Mouse (Mus musculus): Measurements from ENCODE around the gene Wdr5. TPM values are rescaled to one million over a fixed set of nuclear protein-coding genes. Genes with fewer than 3 reads are reported as not detected.

Wdr5 gene
- polyA plus RNA-seq, 1 experiment = 46.9 TPM

DNA sequence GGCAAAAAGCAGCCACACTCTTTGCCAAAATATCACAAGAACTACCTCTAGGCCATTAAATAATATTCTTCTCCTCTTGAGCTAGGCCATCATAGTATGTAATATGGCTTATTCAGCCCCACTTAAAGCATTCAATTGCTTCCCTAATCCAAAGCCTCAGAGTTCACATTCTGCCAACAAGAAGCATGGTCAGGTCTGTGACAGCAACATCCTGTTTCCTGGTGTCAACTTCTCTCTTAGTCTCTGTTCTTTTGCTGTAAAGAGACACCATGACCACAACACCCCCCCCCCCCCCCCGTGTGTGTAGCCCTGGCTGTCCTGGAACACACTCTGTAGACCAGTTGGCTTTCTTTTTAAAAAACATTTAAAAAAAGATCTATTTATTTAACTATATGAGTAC, 32.4 kb downstream of the Wdr5 start:
- H3K36me3 ChIP-seq (ENCODE audit: control insufficient read depth, insufficient read depth) = no peaks in the 10 kb centered on the region
- no peak overlapping the region for H3K4me3 ChIP-seq (ENCODE audit: insufficient read depth, poor library complexity, severe bottlenecking)
- H3ac ChIP-seq (ENCODE audit: control insufficient read depth, insufficient read length, low read depth) = no peak overlapping the region
- TF ChIP-seq FOSL1 (IDR thresholded peaks at IDR 0.05; ENCODE audit: insufficient read depth, low read length, poor library complexity, severe bottlenecking) = no peak
- H3K27me3 ChIP-seq (ENCODE audit: control insufficient read depth, insufficient read depth, insufficient read length) = no peaks in the 10 kb centered on the region
- H3K79me2 ChIP-seq (ENCODE audit: control insufficient read depth, insufficient read depth) = no peaks in the 10 kb centered on the region
- no peaks in the 10 kb centered on the region for H3K79me3 ChIP-seq (ENCODE audit: low read depth)

DNA sequence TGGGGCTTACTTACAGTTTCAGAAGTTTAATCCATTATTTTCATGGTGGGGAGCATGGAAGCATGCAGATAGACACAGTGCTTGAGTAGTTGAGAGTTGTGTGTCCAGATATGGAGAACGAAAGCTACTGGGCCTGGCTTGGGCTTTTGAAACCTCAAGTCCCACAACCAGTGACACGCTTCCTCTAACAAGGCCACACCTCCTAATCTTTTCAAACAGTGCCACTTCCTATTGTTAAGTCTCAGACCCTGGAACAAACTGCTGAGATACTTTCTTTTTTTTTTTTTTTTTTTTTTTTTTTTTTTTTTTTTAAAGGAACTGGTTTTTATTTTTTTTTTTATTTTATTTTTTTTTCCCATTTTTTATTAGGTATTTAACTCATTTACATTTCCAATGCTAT, 33.0 kb downstream of the Wdr5 start:
- H3K4me3 ChIP-seq (ENCODE audit: insufficient read depth, poor library complexity, severe bottlenecking) = no peak overlapping the region
- no peaks in the 10 kb centered on the region for H3K79me2 ChIP-seq (ENCODE audit: control insufficient read depth, insufficient read depth)
- no peaks in the 10 kb centered on the region for H3K36me3 ChIP-seq (ENCODE audit: control insufficient read depth, insufficient read depth)
- TF ChIP-seq USF1 (IDR thresholded peaks at IDR 0.05; ENCODE audit: low read depth) = no peak
- no peak for TF ChIP-seq MAX (IDR thresholded peaks at IDR 0.05)
- no peak for TF ChIP-seq CTCF (IDR thresholded peaks at IDR 0.05; ENCODE audit: control insufficient read depth, insufficient read depth, insufficient read length)
- no peak for TF ChIP-seq MYOD1 (IDR thresholded peaks at IDR 0.05; ENCODE audit: control insufficient read depth, insufficient read length, low read depth)
- TF ChIP-seq FOSL1 (IDR thresholded peaks at IDR 0.05; ENCODE audit: insufficient read depth, low read length, poor library complexity, severe bottlenecking) = no peak
- no peak for TF ChIP-seq CEBPB (IDR thresholded peaks at IDR 0.05; ENCODE audit: low read depth)
- no peak for TF ChIP-seq MYOG (IDR thresholded peaks at IDR 0.05; ENCODE audit: control insufficient read depth, extremely low read depth, insufficient read length)
- H3K79me3 ChIP-seq (ENCODE audit: low read depth) = no peaks in the 10 kb centered on the region
- no peaks in the 10 kb centered on the region for H3K27me3 ChIP-seq (ENCODE audit: control insufficient read depth, insufficient read depth, insufficient read length)
- H3ac ChIP-seq (ENCODE audit: control insufficient read depth, insufficient read length, low read depth) = no peak overlapping the region

DNA sequence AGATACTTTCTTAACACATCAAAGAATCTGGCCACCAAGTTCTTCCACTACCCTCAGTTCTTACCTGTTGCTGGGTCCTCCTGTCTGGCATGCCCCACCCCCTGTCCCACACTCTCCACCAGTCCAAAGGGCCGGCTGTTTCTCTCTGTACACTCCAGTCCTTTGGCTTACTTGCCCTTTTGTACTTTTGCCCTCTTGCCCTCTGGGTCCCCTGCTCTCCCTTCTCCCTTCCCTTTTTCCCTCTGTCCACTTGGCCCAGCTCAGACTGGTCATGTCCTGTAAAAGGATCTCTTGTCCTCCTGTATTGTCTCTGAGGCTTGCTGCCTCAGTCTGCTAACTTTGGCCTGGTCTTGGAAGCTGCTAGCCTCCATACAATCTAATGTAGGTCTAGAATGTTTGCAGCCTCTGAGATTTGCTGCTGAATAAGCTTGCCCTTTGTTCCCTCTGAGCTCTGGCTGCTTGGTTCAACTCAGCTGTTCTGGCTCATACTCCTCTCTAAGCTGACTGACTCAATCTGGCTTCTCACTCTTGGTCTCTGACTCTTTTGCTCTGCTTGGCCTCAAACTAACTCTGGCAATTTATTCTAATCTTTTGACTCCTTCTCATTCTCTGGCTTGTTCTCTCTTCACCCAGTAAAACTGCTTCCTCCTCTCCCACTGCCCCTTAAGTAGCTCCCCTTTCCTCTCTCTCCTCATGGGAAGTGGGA, 33.9 kb downstream of the Wdr5 start:
- Histone ChIP-seq H3K79me3 (ENCODE audit: low read depth) (no peaks in the 10 kb centered on the region), H3K36me3 (ENCODE audit: control insufficient read depth, insufficient read depth) (no peaks in the 10 kb centered on the region), H3ac (ENCODE audit: control insufficient read depth, insufficient read length, low read depth) (no peak overlapping the region), H3K4me3 (ENCODE audit: insufficient read depth, poor library complexity, severe bottlenecking) (no peak overlapping the region), H3K79me2 (ENCODE audit: control insufficient read depth, insufficient read depth) (no peaks in the 10 kb centered on the region), H3K27me3 (ENCODE audit: control insufficient read depth, insufficient read depth, insufficient read length) (no peaks in the 10 kb centered on the region)
- TF ChIP-seq CEBPB (IDR thresholded peaks at IDR 0.05; ENCODE audit: low read depth) (no peak), MAX (IDR thresholded peaks at IDR 0.05) (no peak), CTCF (IDR thresholded peaks at IDR 0.05; ENCODE audit: control insufficient read depth, insufficient read depth, insufficient read length) (no peak), MYOG (IDR thresholded peaks at IDR 0.05; ENCODE audit: control insufficient read depth, extremely low read depth, insufficient read length) (no peak), FOSL1 (IDR thresholded peaks at IDR 0.05; ENCODE audit: insufficient read depth, low read length, poor library complexity, severe bottlenecking) (no peak), MYOD1 (IDR thresholded peaks at IDR 0.05; ENCODE audit: control insufficient read depth, insufficient read length, low read depth) (no peak)

DNA sequence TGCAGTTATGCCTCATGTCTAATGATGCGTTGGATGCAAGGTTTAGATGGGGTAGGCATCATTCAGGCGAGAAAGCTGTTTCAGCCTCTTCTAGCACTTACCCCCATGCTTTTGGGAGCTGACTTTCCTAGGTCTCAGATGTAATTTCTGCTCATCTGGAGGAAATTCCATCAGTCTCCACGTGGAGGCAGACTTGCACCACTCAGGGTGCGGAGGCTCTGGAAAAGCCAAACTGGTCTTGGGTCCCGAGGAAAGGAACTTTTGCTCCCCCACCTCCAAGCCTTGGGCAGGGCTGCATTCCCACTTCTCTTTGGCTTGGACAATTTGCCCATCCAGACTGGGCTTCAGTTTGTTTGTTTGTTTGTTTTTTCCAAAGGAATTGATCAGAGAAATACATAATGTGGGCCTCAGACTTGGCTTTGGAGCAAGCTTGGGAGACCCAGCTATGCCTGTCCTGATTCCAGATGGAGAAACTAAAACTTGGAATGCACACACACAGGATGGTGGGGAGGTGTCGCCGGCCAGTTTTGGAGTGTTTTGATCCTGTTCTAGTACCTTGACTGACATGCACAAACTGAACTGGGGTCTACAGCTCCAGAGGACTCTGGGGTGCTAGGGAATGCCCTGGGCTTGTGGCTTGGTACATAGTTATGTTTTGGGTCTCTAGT, 37.8 kb downstream of the Wdr5 start:
- H3K79me2 ChIP-seq (ENCODE audit: control insufficient read depth, insufficient read depth) = no peaks in the 10 kb centered on the region
- peaks cover 8% of the 10 kb centered on the region for H3K27me3 ChIP-seq (ENCODE audit: control insufficient read depth, insufficient read depth, insufficient read length)
- H3K4me3 ChIP-seq (ENCODE audit: insufficient read depth, poor library complexity, severe bottlenecking) = no peak overlapping the region
- H3ac ChIP-seq (ENCODE audit: control insufficient read depth, insufficient read length, low read depth) = no peak overlapping the region
- no peaks in the 10 kb centered on the region for H3K79me3 ChIP-seq (ENCODE audit: low read depth)
- TF ChIP-seq CTCF (IDR thresholded peaks at IDR 0.05; ENCODE audit: control insufficient read depth, insufficient read depth, insufficient read length) (peak; percentile 44), FOSL1 (IDR thresholded peaks at IDR 0.05; ENCODE audit: insufficient read depth, low read length, poor library complexity, severe bottlenecking) (no peak), CEBPB (IDR thresholded peaks at IDR 0.05; ENCODE audit: low read depth) (no peak), MAX (IDR thresholded peaks at IDR 0.05) (peak; percentile 52)
- H3K36me3 ChIP-seq (ENCODE audit: control insufficient read depth, insufficient read depth) = no peaks in the 10 kb centered on the region

DNA sequence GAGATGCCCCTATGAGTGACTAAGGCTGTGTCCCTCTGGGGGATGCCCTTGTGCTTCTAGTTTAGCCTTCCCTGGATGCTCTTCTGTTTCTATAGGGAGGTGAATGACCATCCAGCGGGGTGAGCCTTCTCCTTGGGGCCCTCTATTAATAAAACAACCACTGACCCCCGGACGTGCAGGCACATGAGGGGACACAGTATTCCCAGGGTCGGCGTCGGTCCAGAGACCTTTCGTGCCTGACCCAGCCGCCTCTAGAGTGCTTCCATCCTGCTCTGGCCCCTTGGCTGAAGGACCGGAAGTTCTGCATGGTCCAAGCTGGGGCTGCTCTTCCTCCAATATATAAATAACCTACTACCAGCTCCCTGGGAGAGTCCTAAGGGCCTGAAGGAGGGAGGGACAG, 39.4 kb downstream of the Wdr5 start:
- H3K36me3 ChIP-seq (ENCODE audit: control insufficient read depth, insufficient read depth) = no peaks in the 10 kb centered on the region
- H3K79me3 ChIP-seq (ENCODE audit: low read depth) = no peaks in the 10 kb centered on the region
- H3K27me3 ChIP-seq (ENCODE audit: control insufficient read depth, insufficient read depth, insufficient read length) = peaks cover 8% of the 10 kb centered on the region
- no peak overlapping the region for H3ac ChIP-seq (ENCODE audit: control insufficient read depth, insufficient read length, low read depth)
- no peaks in the 10 kb centered on the region for H3K79me2 ChIP-seq (ENCODE audit: control insufficient read depth, insufficient read depth)
- H3K4me3 ChIP-seq (ENCODE audit: insufficient read depth, poor library complexity, severe bottlenecking) = no peak overlapping the region
- TF ChIP-seq CEBPB (IDR thresholded peaks at IDR 0.05; ENCODE audit: low read depth) (no peak), CTCF (IDR thresholded peaks at IDR 0.05; ENCODE audit: control insufficient read depth, insufficient read depth, insufficient read length) (no peak), FOSL1 (IDR thresholded peaks at IDR 0.05; ENCODE audit: insufficient read depth, low read length, poor library complexity, severe bottlenecking) (no peak), USF1 (IDR thresholded peaks at IDR 0.05; ENCODE audit: low read depth) (no peak), MAX (IDR thresholded peaks at IDR 0.05) (no peak), MYOG (IDR thresholded peaks at IDR 0.05; ENCODE audit: control insufficient read depth, extremely low read depth, insufficient read length) (no peak)

DNA sequence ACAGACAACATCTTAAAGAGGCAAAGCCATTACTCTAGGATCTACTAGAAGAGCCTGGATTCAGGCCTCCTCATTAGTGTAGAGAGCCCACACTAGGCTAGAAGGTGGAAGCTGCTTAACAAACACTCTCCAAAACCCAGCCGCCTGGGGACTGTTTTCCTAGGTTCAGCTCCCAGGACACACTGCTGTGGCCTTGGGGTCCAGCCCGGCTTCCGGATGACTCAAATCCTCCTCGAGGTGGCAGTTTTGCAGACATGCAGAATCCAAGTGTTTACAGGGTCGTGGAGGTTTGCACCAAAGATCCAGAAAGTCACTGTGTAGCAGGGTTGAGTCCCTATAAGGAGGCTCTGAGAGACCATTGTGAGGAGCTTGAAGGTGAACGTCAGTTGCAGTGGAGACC, 42.0 kb downstream of the Wdr5 start:
- Histone ChIP-seq H3K36me3 (ENCODE audit: control insufficient read depth, insufficient read depth) (no peaks in the 10 kb centered on the region), H3K27me3 (ENCODE audit: control insufficient read depth, insufficient read depth, insufficient read length) (peaks cover 24% of the 10 kb centered on the region), H3K79me3 (ENCODE audit: low read depth) (no peaks in the 10 kb centered on the region), H3K4me3 (ENCODE audit: insufficient read depth, poor library complexity, severe bottlenecking) (no peak overlapping the region), H3K79me2 (ENCODE audit: control insufficient read depth, insufficient read depth) (no peaks in the 10 kb centered on the region), H3ac (ENCODE audit: control insufficient read depth, insufficient read length, low read depth) (no peak overlapping the region)
- TF ChIP-seq CEBPB (IDR thresholded peaks at IDR 0.05; ENCODE audit: low read depth) (no peak), USF1 (IDR thresholded peaks at IDR 0.05; ENCODE audit: low read depth) (no peak), MYOG (IDR thresholded peaks at IDR 0.05; ENCODE audit: control insufficient read depth, extremely low read depth, insufficient read length) (no peak), FOSL1 (IDR thresholded peaks at IDR 0.05; ENCODE audit: insufficient read depth, low read length, poor library complexity, severe bottlenecking) (no peak), MYOD1 (IDR thresholded peaks at IDR 0.05; ENCODE audit: control insufficient read depth, insufficient read length, low read depth) (no peak), MAX (IDR thresholded peaks at IDR 0.05) (no peak), CTCF (IDR thresholded peaks at IDR 0.05; ENCODE audit: control insufficient read depth, insufficient read depth, insufficient read length) (no peak)

Measured in C2C12 (cell line).